Mouse (Mus musculus): ENCODE results near the gene Olfr291. TPM values are rescaled to one million over a fixed set of nuclear protein-coding genes. Genes with fewer than 3 reads are reported as not detected.

The Olfr291 gene
- not detected in 2 replicates for polyA plus RNA-seq (2012)

DNA sequence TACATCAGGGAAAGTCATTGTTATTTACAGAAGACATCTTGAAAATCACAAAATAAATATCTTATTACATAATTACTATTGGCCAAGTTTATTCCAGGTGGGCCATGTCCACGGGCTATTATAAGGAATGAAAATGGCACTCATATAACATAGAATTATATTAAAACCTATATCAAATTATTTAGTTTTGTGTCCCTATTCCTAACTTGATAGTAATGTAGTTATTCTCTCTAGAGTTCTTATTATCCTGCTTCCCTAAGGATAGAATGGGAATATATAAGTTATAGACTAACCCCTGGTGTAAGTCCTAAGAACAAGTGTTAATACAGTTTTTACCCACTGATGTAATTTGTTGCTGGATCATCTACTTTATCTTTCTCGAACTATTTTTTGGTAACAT is at the start of gene Olfr291:
TSS of gene Olfr291 (plus strand) at position 301 of the 400 bp plus-strand sequence.

Other genes with a start within 250 kb of the Olfr291 start
- gene Fah, start 246.8 kb upstream of the Olfr291 start, polyA plus RNA-seq (2012), result 0.54 and 0.68 TPM in 2 replicates
- gene Zfand6, start 163.6 kb upstream of the Olfr291 start, polyA plus RNA-seq (2012), result 19.3 and 22.9 TPM in 2 replicates
- 0.01 TPM in 2 replicates for gene Vmn2r65, start 110.6 kb downstream of the Olfr291 start, polyA plus RNA-seq (2012)
- gene Vmn2r66, start 158.7 kb downstream of the Olfr291 start, polyA plus RNA-seq (2012), result not detected in 2 replicates

All from megakaryocyte-erythroid progenitor cell, adult 5 weeks (primary cell).